Mouse (Mus musculus) midbrain, embryonic 10.5 days (tissue): ENCODE data around the gene Cmtm6. TPM values are rescaled to one million over a fixed set of nuclear protein-coding genes. Genes with fewer than 3 reads are reported as not detected.

Source experiments
- DNase-seq: peaks from one replicate; pipeline ENCODE4 v3.0.0-alpha.2; 2017; ENCODE audit warnings: low spot score
- H3K27ac ChIP-seq: fragments of 300-500 bp; sonication (generic); replicated peaks from 2 replicates; pipeline ENCODE4 v1.5.1; 2016; ENCODE audit warnings: mild to moderate bottlenecking
- H3K27me3 ChIP-seq: fragments of 300-500 bp; sonication (generic); 2 replicates; pipeline ENCODE4 v1.6.1; 2016; ENCODE audit warnings: low read depth, mild to moderate bottlenecking; ENCODE audit not compliant: poor library complexity, severe bottlenecking
- H3K36me3 ChIP-seq: fragments of 300-500 bp; sonication (generic); 2 replicates; pipeline ENCODE4 v1.6.1; 2016; ENCODE audit warnings: mild to moderate bottlenecking, moderate library complexity
- H3K4me1 ChIP-seq: fragments of 300-500 bp; sonication (generic); 2 replicates; pipeline ENCODE4 v1.6.1; 2016
- H3K4me3 ChIP-seq: fragments of 300-500 bp; sonication (generic); 2 replicates; pipeline ENCODE4 v1.5.1; 2016; ENCODE audit warnings: mild to moderate bottlenecking, moderate library complexity
- H3K9me3 ChIP-seq: fragments of 300-500 bp; sonication (generic); replicated peaks from 2 replicates; pipeline ENCODE4 v1.6.1; 2016; ENCODE audit warnings: mild to moderate bottlenecking
- WGBS: fragments of 180-500 bp; shearing (Covaris S2); methylation state at CpG from one replicate; pipeline ENCODE4 v1.1.7; 2016; 5-methylcytosine and 5-hydroxymethylcytosine counted together
- polyA plus RNA-seq: library from polyadenylated mRNA; unstranded; fragments of >200 nt; fragmentation: Nextera tagmentation; extraction: Ambion mirVana; gene quantifications from 2 replicates; pipeline ENCODE4 v1.2.1, GENCODE M21; 2016

The Cmtm6 gene
- polyA plus RNA-seq, 1 experiment from 2014 or later: 27.1 TPM

DNA sequence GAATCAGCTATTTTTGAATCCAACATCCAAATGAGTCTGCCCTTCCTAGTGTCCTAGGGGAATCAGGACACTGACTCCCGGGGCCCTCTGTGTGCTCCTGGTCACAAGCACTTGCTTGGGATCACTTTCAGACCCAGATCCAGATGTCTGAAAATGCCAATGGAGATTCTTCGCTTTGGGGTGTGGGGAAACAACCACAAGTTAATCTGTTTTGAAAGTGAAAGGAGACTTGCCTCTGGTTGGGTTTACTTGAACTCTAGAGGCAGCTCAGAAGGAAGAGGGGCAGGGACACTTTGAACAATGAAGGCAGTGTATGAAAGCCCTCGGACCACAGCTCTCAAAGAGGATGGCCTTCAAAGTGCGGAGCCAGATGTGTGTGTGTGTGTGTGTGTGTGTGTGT lies 63.6 kb downstream of the Cmtm6 start:
- WGBS: 75% methylated on average over 4 of the region's 4 CpGs
- DNase-seq: no peak
- no peak overlapping the region for H3K4me3 ChIP-seq
- no peak overlapping the region for H3K27ac ChIP-seq
- H3K4me1 ChIP-seq: peaks cover 50% of the 10 kb centered on the region
- no peaks in the 10 kb centered on the region for H3K9me3 ChIP-seq
- no peaks in the 10 kb centered on the region for H3K27me3 ChIP-seq
- H3K36me3 ChIP-seq: no peaks in the 10 kb centered on the region

DNA sequence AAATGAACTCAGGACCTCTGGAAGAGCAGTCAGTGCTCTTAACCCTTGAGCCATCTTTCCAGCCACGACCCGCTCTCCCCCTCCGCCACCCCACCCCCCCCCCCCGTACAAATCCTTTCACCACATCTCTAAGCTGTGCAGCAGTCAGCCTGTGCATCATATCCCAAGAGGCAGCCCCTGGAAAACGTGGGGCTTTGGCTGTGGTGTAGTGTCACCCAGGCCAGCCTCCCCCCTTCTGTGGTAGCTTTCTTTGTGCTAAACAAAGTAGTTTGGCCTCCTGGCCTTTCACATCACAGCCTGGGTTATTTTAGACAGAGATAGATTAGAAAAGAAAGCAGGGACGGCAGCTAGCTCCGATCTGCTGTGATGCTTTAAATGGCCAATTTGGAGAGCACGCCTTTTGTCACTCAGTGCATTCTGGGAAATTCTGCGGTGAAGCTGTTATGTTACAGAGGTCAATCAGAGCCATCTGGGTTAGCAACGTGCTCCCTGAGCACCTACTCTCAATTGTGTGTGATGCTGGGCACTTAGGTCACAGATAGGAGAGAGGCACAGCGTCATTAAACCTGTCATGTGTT lies 65.6 kb downstream of the Cmtm6 start:
- Histone ChIP-seq H3K27me3 (no peaks in the 10 kb centered on the region), H3K9me3 (no peaks in the 10 kb centered on the region), H3K27ac (peak overlapping the region; percentile 34; the same call in 1 of the 2 replicates), H3K36me3 (no peaks in the 10 kb centered on the region), H3K4me1 (peaks cover 70% of the 10 kb centered on the region), H3K4me3 (no peak overlapping the region)
- WGBS: 58% methylated on average over 11 of the region's 11 CpGs
- DNase-seq: no peak

GRCm38 (mm10) chr9:114797329-114798004 lies 66.6 kb downstream of the Cmtm6 start:
- no peaks in the 10 kb centered on the region for H3K27me3 ChIP-seq
- H3K27ac ChIP-seq: peak overlapping the region; percentile 34; the same call in 1 of the 2 replicates
- 0 out of 2 replicates have a peak, but pooled peaks cover 2% of the 10 kb centered on the region for H3K36me3 ChIP-seq
- WGBS: 58% methylated on average over 11 of the region's 11 CpGs
- peaks cover 72% of the 10 kb centered on the region for H3K4me1 ChIP-seq
- H3K4me3 ChIP-seq: no peak overlapping the region
- no peaks in the 10 kb centered on the region for H3K9me3 ChIP-seq
- DNase-seq: peak; percentile 89

DNA sequence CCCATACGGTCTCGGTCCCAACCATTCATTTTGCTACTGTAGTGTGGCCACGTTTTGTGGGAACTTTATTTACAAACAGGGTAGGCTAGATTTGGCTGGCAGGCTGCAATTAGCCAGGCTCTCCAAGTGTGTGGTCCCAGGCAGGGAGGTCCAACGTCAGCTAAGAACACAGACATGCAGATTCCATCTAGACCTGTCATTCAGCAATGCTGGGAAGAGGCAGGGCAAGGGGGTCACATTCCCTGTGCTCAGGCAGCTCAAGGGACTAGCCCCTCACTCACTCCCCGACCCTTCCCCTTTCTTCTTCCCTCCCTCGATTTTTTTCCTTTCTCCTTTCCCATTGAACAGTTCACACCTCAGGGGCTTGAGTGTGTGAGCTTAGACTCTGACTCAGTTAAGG lies 67.9 kb downstream of the Cmtm6 start:
- peak; percentile 44 for DNase-seq

More for the DNA sequence above, 67.9 kb downstream of the Cmtm6 start:
- Histone ChIP-seq H3K27me3 (no peaks in the 10 kb centered on the region), H3K4me1 (peaks cover 79% of the 10 kb centered on the region), H3K4me3 (no peak overlapping the region), H3K9me3 (no peaks in the 10 kb centered on the region), H3K36me3 (0 out of 2 replicates have a peak, but pooled peaks cover 2% of the 10 kb centered on the region), H3K27ac (peak overlapping the region; percentile 19)
- WGBS: 42% methylated on average over 6 of the region's 6 CpGs

Other genes starting within 250 kb of the Cmtm6 start
- not detected in 2 replicates for gene Ccr4, start 226.2 kb upstream of the Cmtm6 start, polyA plus RNA-seq
- gene C130032M10Rik, start 215.4 kb upstream of the Cmtm6 start, polyA plus RNA-seq: 0.91 and 0.98 TPM in 2 replicates
- 4.3 and 6.8 TPM in 2 replicates for gene Trim71, start 166.7 kb upstream of the Cmtm6 start, polyA plus RNA-seq
- gene Cnot10, start 90.9 kb upstream of the Cmtm6 start, polyA plus RNA-seq: 71.9 and 72.7 TPM in 2 replicates
- gene Dync1li1, start 42.3 kb upstream of the Cmtm6 start, polyA plus RNA-seq: 86.9 and 99.7 TPM in 2 replicates
- 75.6 and 88.2 TPM in 2 replicates for gene Cmtm7, start 50.7 kb downstream of the Cmtm6 start, polyA plus RNA-seq
- 21.7 and 32.1 TPM in 2 replicates for gene Cmtm8, start 113.0 kb downstream of the Cmtm6 start, polyA plus RNA-seq
- gene Gpd1l, start 202.9 kb downstream of the Cmtm6 start, polyA plus RNA-seq: 13.6 and 15.2 TPM in 2 replicates
- 0.97 and 1.5 TPM in 2 replicates for gene Osbpl10, start 247.5 kb downstream of the Cmtm6 start, polyA plus RNA-seq